Mouse (Mus musculus) midbrain, embryonic 10.5 days (tissue): Measurements from ENCODE around the gene Tnfsf18. TPM values are rescaled to one million over a fixed set of nuclear protein-coding genes. Genes with fewer than 3 reads are reported as not detected.

Source experiments
- DNase-seq: peaks from one replicate; pipeline ENCODE4 v3.0.0-alpha.2; 2017; ENCODE audit warnings: low spot score
- H3K27ac ChIP-seq: fragments of 300-500 bp; sonication (generic); replicated peaks from 2 replicates; pipeline ENCODE4 v1.5.1; 2016; ENCODE audit warnings: mild to moderate bottlenecking
- H3K27me3 ChIP-seq: fragments of 300-500 bp; sonication (generic); 2 replicates; pipeline ENCODE4 v1.6.1; 2016; ENCODE audit warnings: low read depth, mild to moderate bottlenecking; ENCODE audit not compliant: poor library complexity, severe bottlenecking
- H3K36me3 ChIP-seq: fragments of 300-500 bp; sonication (generic); 2 replicates; pipeline ENCODE4 v1.6.1; 2016; ENCODE audit warnings: mild to moderate bottlenecking, moderate library complexity
- H3K4me1 ChIP-seq: fragments of 300-500 bp; sonication (generic); 2 replicates; pipeline ENCODE4 v1.6.1; 2016
- H3K4me3 ChIP-seq: fragments of 300-500 bp; sonication (generic); 2 replicates; pipeline ENCODE4 v1.5.1; 2016; ENCODE audit warnings: mild to moderate bottlenecking, moderate library complexity
- H3K9me3 ChIP-seq: fragments of 300-500 bp; sonication (generic); replicated peaks from 2 replicates; pipeline ENCODE4 v1.6.1; 2016; ENCODE audit warnings: mild to moderate bottlenecking
- WGBS: fragments of 180-500 bp; shearing (Covaris S2); methylation state at CpG from one replicate; pipeline ENCODE4 v1.1.7; 2016; 5-methylcytosine and 5-hydroxymethylcytosine counted together
- polyA plus RNA-seq: library from polyadenylated mRNA; unstranded; fragments of >200 nt; fragmentation: Nextera tagmentation; extraction: Ambion mirVana; gene quantifications from 2 replicates; pipeline ENCODE4 v1.2.1, GENCODE M21; 2016

Tnfsf18 gene
- polyA plus RNA-seq, 1 experiment from 2014 or later, result not detected

DNA sequence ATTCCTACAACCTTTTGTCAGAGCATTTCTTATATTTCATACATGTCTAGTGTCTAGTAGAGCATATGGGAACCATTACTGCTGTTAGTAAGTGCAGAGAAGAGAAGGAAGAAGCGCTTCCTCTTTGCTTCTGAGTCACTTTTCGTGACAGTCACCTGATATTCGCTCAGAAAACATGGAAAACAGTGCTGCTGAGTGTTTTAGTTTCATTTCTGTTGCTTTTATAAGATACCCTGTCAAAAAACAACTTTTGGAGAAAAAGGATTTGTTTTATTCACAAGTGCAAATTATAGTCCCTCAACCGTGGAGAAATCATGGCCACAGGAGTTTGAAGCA lies 6.3 kb downstream of the Tnfsf18 start:
- H3K4me3 ChIP-seq, result no peak overlapping the region
- no peak for DNase-seq
- 83% methylated on average over 4 of the region's 4 CpGs for WGBS
- H3K27ac ChIP-seq, result no peak overlapping the region
- H3K4me1 ChIP-seq, result no peaks in the 10 kb centered on the region
- H3K27me3 ChIP-seq, result no peaks in the 10 kb centered on the region
- no peaks in the 10 kb centered on the region for H3K9me3 ChIP-seq
- no peaks in the 10 kb centered on the region for H3K36me3 ChIP-seq

DNA sequence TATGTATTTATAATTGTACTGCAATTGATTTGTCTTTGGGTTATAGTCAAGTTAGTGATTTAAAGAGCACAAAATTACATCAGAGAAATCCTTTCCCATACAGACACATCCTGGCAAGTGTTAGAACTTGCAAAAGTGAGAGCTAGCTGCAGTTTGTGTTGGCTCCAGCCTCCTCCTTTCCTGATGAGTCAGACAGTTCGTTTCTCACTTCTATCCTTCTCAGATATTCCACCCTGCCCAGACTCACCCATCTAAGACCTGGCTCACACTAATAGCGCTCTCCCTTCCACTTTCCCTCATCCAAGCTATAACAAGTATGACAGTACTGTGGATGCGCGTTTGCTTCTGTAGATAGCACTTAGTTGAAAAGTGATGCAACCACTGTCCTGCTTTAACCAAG lies 11.9 kb downstream of the Tnfsf18 start:
- H3K4me3 ChIP-seq, result no peak overlapping the region
- H3K4me1 ChIP-seq, result no peaks in the 10 kb centered on the region
- no peaks in the 10 kb centered on the region for H3K36me3 ChIP-seq
- WGBS, result 90% methylated on average over 4 of the region's 4 CpGs
- H3K9me3 ChIP-seq, result no peaks in the 10 kb centered on the region
- no peaks in the 10 kb centered on the region for H3K27me3 ChIP-seq
- H3K27ac ChIP-seq, result no peak overlapping the region
- DNase-seq, result no peak

DNA sequence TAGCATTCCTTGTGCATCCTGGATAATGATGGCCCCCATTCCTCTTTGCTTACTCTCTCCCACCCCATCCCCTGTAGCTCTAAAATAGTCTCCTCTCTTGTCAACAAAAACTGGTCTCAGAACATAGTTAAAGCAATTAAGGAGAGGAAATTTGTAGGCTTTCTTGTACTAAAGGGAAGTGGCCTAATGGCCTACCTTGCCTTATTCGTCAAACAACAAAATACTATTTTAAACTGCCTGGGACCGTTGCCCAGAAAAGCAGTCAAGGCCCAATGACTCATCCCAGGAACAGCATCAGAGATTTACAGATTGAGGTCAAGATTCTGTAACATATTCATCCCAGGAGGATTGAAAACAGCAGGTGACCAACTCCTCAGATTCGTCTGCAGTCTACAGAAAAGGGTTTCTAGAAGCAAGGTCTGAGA lies 13.2 kb downstream of the Tnfsf18 start:
- Histone ChIP-seq H3K9me3 (no peaks in the 10 kb centered on the region), H3K36me3 (no peaks in the 10 kb centered on the region), H3K27ac (no peak overlapping the region), H3K4me1 (no peaks in the 10 kb centered on the region), H3K27me3 (no peaks in the 10 kb centered on the region), H3K4me3 (no peak overlapping the region)
- DNase-seq, result no peak
- 81% methylated on average over 3 of the region's 3 CpGs for WGBS

DNA sequence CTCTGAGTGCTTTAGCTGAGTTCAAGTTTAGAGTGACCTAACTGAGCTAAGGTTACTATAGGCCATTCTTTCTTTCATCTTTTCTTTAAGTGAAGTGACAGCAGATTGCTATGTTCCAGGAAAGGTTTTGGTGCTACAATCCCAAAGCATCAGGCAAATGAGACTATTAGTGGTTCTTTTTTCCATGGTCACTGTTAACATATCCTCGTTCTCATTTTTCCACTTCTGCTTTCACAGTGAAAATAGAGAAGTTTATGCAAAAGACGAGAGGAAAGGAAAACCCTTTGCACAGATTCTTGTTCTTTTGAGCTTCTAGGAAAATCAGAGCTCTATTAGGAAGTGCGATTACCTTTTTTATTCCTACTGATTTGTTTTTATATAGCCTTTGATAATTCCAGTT lies 22.9 kb downstream of the Tnfsf18 start:
- Histone ChIP-seq H3K36me3 (no peaks in the 10 kb centered on the region), H3K27me3 (no peaks in the 10 kb centered on the region), H3K4me3 (no peak overlapping the region), H3K9me3 (no peaks in the 10 kb centered on the region), H3K27ac (no peak overlapping the region), H3K4me1 (no peaks in the 10 kb centered on the region)
- 89% methylated on average over 3 of the region's 3 CpGs for WGBS
- no peak for DNase-seq

DNA sequence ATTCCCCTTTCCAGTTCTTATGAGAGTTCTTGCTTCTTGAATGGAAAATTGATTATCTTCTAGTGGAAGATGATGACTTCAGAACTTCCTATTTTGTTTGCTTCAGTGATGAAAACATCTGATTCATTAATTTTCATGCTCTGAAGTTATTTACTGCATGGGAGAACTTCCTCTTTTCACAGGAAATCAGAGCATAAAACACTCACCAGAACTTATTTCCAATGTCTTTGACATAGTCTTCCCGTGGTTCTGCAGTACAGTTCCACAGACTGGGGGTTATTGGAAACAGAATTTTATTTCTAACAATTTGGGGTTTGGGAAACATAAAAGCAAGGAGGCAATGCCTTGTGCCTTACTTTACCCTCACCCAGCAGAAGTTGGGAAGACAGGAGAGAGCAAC lies 25.8 kb downstream of the Tnfsf18 start:
- WGBS, result 94% methylated on average over 1 of the region's 1 CpGs
- DNase-seq, result no peak
- Histone ChIP-seq H3K36me3 (no peaks in the 10 kb centered on the region), H3K9me3 (no peaks in the 10 kb centered on the region), H3K4me3 (no peak overlapping the region), H3K4me1 (no peaks in the 10 kb centered on the region), H3K27me3 (no peaks in the 10 kb centered on the region), H3K27ac (no peak overlapping the region)

DNA sequence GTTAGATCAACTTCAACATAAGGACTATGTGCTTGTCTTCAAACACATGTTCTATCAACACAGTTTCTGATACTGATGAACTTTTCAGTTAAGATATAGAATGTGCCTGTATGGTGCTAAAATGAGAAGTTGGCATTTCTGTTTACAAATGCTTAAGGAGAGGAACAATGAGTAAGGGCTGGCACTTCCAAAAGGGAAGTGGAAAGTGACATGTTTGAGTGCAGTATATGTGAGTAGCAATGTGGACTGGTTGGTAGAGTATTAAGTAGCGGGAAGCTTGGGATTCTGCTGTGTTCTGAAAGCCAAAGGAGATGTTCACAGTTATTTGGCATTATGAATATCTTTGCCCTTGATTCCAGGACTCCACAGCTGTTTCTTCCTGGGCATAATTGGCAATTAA lies 33.7 kb downstream of the Tnfsf18 start:
- Histone ChIP-seq H3K9me3 (no peaks in the 10 kb centered on the region), H3K4me3 (no peak overlapping the region), H3K36me3 (no peaks in the 10 kb centered on the region), H3K4me1 (no peaks in the 10 kb centered on the region), H3K27me3 (no peaks in the 10 kb centered on the region), H3K27ac (no peak overlapping the region)
- DNase-seq, result no peak
- 84% methylated on average over 1 of the region's 1 CpGs for WGBS

DNA sequence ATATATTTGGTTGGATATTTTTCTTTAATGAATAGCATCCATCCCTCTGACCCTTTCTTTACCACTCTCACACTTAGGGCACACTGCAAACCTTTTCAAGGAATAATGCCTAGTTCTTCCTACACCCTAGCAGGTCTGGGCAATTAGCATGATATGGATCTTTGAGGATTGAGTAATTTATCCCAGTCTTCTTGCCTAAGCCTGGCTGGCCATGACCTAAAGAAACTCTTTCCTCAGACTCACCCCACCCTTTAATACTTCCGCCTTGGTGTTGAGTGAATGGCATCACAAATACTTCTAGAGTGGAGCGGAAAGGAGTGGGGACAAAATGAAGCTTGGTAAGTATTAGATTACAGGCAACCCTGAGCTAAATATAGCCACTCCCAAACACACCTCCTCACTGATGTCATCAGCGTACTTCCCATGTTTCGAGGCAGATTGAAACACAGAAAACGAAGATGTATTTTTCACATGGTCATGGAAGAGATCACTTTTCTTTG lies 56.2 kb downstream of the Tnfsf18 start:
- Histone ChIP-seq H3K4me3 (no peak overlapping the region), H3K4me1 (no peaks in the 10 kb centered on the region), H3K36me3 (no peaks in the 10 kb centered on the region), H3K27ac (no peak overlapping the region), H3K9me3 (no peaks in the 10 kb centered on the region), H3K27me3 (no peaks in the 10 kb centered on the region)
- 89% methylated on average over 5 of the region's 5 CpGs for WGBS
- DNase-seq, result no peak

DNA sequence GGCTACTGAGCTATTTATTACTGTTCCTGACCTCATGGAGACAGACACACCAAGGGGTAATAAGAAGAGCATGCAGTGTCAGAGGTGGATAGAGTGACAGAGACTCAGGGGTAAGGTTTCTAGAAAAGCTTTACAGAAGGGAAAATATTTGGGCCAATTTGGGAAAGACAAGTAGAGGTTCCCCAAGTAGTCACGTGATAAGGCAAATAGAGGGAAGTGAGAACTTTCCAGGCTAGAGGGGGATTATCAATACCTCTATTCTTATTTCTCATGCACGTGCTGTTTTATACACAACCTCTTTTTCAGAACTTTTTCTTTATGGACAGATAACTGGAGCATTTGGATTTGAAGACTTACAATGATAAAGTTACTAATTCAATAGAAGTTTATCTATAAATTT lies 57.6 kb downstream of the Tnfsf18 start:
- no peak overlapping the region for H3K4me3 ChIP-seq
- no peaks in the 10 kb centered on the region for H3K9me3 ChIP-seq
- H3K27ac ChIP-seq, result no peak overlapping the region
- 83% methylated on average over 2 of the region's 2 CpGs for WGBS
- H3K36me3 ChIP-seq, result no peaks in the 10 kb centered on the region
- no peak for DNase-seq
- H3K27me3 ChIP-seq, result no peaks in the 10 kb centered on the region
- H3K4me1 ChIP-seq, result no peaks in the 10 kb centered on the region

Other genes starting within 250 kb of the Tnfsf18 start
- gene Prdx6, start 243.4 kb upstream of the Tnfsf18 start, polyA plus RNA-seq, result 419 and 505 TPM in 2 replicates
- 0.22 and 0.24 TPM in 2 replicates for gene Tnfsf4, start 99.2 kb upstream of the Tnfsf18 start, polyA plus RNA-seq